11 mouse cellular contexts compared by ENCODE assay signal in genomic region chr9:77939554-77939920, GRCm38 (mm10). TPM values are rescaled to one million over a fixed set of nuclear protein-coding genes. Genes with fewer than 3 reads are reported as not detected.
DNase-seq lines count a peak whose midpoint lies in the region; ATAC-seq lines count a peak whose summit lies in the region.
"Had no signal": no experiment of that assay in that cellular context is flagged by ENCODE, and none has a peak within 500 bp of the region (broad histone marks: within the 10 kb centered on the region; RNA-seq: fewer than 3 reads in every experiment).

No protein-coding gene starts in this region.

- no peak for ATAC-seq in heart, embryonic 11.5 days (replicated peaks; ENCODE audit: insufficient number of reproducible peaks, low FRiP score, low TSS enrichment)
- no peak for ATAC-seq in kidney, embryonic 16.5 days (ENCODE audit: low FRiP score, low TSS enrichment)
- no peak for ATAC-seq in embryonic facial prominence, embryonic 14.5 days (ENCODE audit: low read depth)

- no peaks in the 10 kb centered on the region for H3K27me3 ChIP-seq in heart, embryonic 11.5 days (ENCODE audit: control insufficient read depth, insufficient read depth, low read length)
- H3K27me3 ChIP-seq in kidney, embryonic 16.5 days (ENCODE audit: insufficient read depth, low read length), result no peaks in the 10 kb centered on the region
- no peaks in the 10 kb centered on the region for H3K27me3 ChIP-seq in embryonic facial prominence, embryonic 14.5 days (replicated peaks; ENCODE audit: control insufficient read depth, insufficient read depth, low read length)
- no peaks in the 10 kb centered on the region for H3K27me3 ChIP-seq in limb, embryonic 10.5 days (ENCODE audit: low read depth, poor library complexity, severe bottlenecking)
- H3K27me3 ChIP-seq: liver, embryonic 13.5 days; megakaryocyte, embryonic 14.5 days had no signal

- 0 out of 2 replicates have a peak overlapping the region, but pooled peaks have one; percentile 56 for H3K9ac ChIP-seq in heart, embryonic 11.5 days (ENCODE audit: low read depth, low read length)
- peak overlapping the region; percentile 10; the same call in 1 of the 2 replicates for H3K9ac ChIP-seq in kidney, embryonic 16.5 days (replicated peaks; ENCODE audit: low read length)
- H3K9ac ChIP-seq in embryonic facial prominence, embryonic 14.5 days (ENCODE audit: low read depth, low read length), result no peak overlapping the region
- H3K9ac ChIP-seq: liver, embryonic 13.5 days had no signal

- 40% methylated on average over 5 of the region's 5 CpGs for WGBS in heart, embryonic 11.5 days (ENCODE audit: insufficient replicate concordance)
- WGBS in kidney, embryonic 16.5 days, result 56% methylated on average over 5 of the region's 5 CpGs
- WGBS in embryonic facial prominence, embryonic 14.5 days, result 51% methylated on average over 5 of the region's 5 CpGs
- 81% methylated on average over 5 of the region's 5 CpGs for WGBS in limb, embryonic 10.5 days

- H3K4me3 ChIP-seq in heart, embryonic 11.5 days (ENCODE audit: low read depth, low read length), result no peak overlapping the region
- H3K4me3 ChIP-seq in kidney, embryonic 16.5 days (ENCODE audit: low read length), result no peak overlapping the region
- H3K4me3 ChIP-seq in embryonic facial prominence, embryonic 14.5 days (ENCODE audit: low read depth, low read length), result no peak overlapping the region
- H3K4me3 ChIP-seq in limb, embryonic 10.5 days, result no peak overlapping the region
- H3K4me3 ChIP-seq: erythroblast, embryonic 14.5 days; liver, embryonic 13.5 days had no signal

- peak overlapping the region; percentile 82 for H3K27ac ChIP-seq in heart, embryonic 11.5 days (ENCODE audit: low read depth, low read length)
- peak overlapping the region; percentile 21; the same call in 1 of the 2 replicates for H3K27ac ChIP-seq in kidney, embryonic 16.5 days (ENCODE audit: low read length)
- peak overlapping the region; percentile 49 for H3K27ac ChIP-seq in embryonic facial prominence, embryonic 14.5 days (replicated peaks; ENCODE audit: low read depth, low read length)
- peak overlapping the region; percentile 40; the same call in 1 of the 2 replicates for H3K27ac ChIP-seq in limb, embryonic 10.5 days
- H3K27ac ChIP-seq: liver, embryonic 13.5 days had no signal

- peak overlapping the region; percentile 52 for H3K4me2 ChIP-seq in heart, embryonic 11.5 days
- no peak overlapping the region for H3K4me2 ChIP-seq in kidney, embryonic 16.5 days (replicated peaks; ENCODE audit: low read depth, low read length)
- H3K4me2 ChIP-seq in embryonic facial prominence, embryonic 14.5 days (ENCODE audit: low read depth, low read length), result peak overlapping the region; percentile 31; the same call in 1 of the 2 replicates
- H3K4me2 ChIP-seq: liver, embryonic 13.5 days had no signal

- no peaks in the 10 kb centered on the region for H3K36me3 ChIP-seq in heart, embryonic 11.5 days (ENCODE audit: control insufficient read depth, insufficient read depth, low read length)
- no peaks in the 10 kb centered on the region for H3K36me3 ChIP-seq in kidney, embryonic 16.5 days (ENCODE audit: insufficient read depth, low read length)
- H3K36me3 ChIP-seq in embryonic facial prominence, embryonic 14.5 days (ENCODE audit: control insufficient read depth, insufficient read depth, low read length), result no peaks in the 10 kb centered on the region
- peaks cover 3% of the 10 kb centered on the region for H3K36me3 ChIP-seq in limb, embryonic 10.5 days
- H3K36me3 ChIP-seq: liver, embryonic 13.5 days had no signal

- peaks cover 59% of the 10 kb centered on the region for H3K4me1 ChIP-seq in heart, embryonic 11.5 days (ENCODE audit: control insufficient read depth, insufficient read depth, low read length)
- H3K4me1 ChIP-seq in kidney, embryonic 16.5 days (ENCODE audit: insufficient read depth, low read length), result peaks cover 26% of the 10 kb centered on the region
- H3K4me1 ChIP-seq in embryonic facial prominence, embryonic 14.5 days (ENCODE audit: control insufficient read depth, insufficient read depth, low read length), result peaks cover 19% of the 10 kb centered on the region
- H3K4me1 ChIP-seq in limb, embryonic 10.5 days, result peaks cover 47% of the 10 kb centered on the region

- DNase-seq in heart, adult 8-10 months (ENCODE audit: low spot score), result no peak
- DNase-seq in kidney, adult 8-10 months, result no peak
- DNase-seq in embryonic facial prominence, embryonic 14.5 days (ENCODE audit: low spot score), result no peak
- DNase-seq in limb, embryonic 10.5 days (ENCODE audit: low spot score), result no peak
- no peak for DNase-seq in retina, postnatal 1 day
- no peak for DNase-seq in thymus, postnatal 10 days (ENCODE audit: low spot score in 2 of 2)
- DNase-seq: liver, embryonic 13.5 days had no signal

- no peaks in the 10 kb centered on the region for H3K9me3 ChIP-seq in heart, embryonic 11.5 days (replicated peaks; ENCODE audit: control insufficient read depth, low read length)
- H3K9me3 ChIP-seq in kidney, embryonic 16.5 days (ENCODE audit: low read length), result no peaks in the 10 kb centered on the region
- no peaks in the 10 kb centered on the region for H3K9me3 ChIP-seq in embryonic facial prominence, embryonic 14.5 days (ENCODE audit: control insufficient read depth, low read length)
- H3K9me3 ChIP-seq in limb, embryonic 10.5 days (replicated peaks), result no peaks in the 10 kb centered on the region
- H3K9me3 ChIP-seq: liver, embryonic 13.5 days; megakaryocyte, embryonic 14.5 days had no signal

RNA-seq across cellular contexts. Expression of gene Elovl5, which starts 22.4 kb away (rescaled TPM):
- 91.2 and 102 TPM in 2 replicates for polyA plus RNA-seq in heart, embryonic 11.5 days (2014; fragmentation: Nextera tagmentation; extraction: Ambion mirVana)
- total RNA-seq in heart, adult 8-10 months (2022), result 10 to 100 TPM; 26.6 to 33.0 (median 29.9) TPM
- polyA plus RNA-seq in kidney, embryonic 16.5 days (2015; fragmentation: Nextera tagmentation; extraction: Ambion mirVana), result 90.1 and 95.9 TPM in 2 replicates
- polyA plus RNA-seq in embryonic facial prominence, embryonic 14.5 days (2014; fragmentation: Nextera tagmentation; extraction: Ambion mirVana), result 73.0 and 74.2 TPM in 2 replicates
- 91.1 and 92.8 TPM in 2 replicates for polyA plus RNA-seq in limb, embryonic 10.5 days (2016; fragmentation: Nextera tagmentation; extraction: Ambion mirVana)

Comparison
In these comparisons a context has a peak if more than half of its experiments do, and no peak if none do; other contexts are left out.
1. H3K27ac ChIP-seq: peak in every context shown above with its lines; median percentile 82 in heart, embryonic 11.5 days; 49 in embryonic facial prominence, embryonic 14.5 days; 40 in limb, embryonic 10.5 days; 21 in kidney, embryonic 16.5 days.